In the genomic region with DNA sequence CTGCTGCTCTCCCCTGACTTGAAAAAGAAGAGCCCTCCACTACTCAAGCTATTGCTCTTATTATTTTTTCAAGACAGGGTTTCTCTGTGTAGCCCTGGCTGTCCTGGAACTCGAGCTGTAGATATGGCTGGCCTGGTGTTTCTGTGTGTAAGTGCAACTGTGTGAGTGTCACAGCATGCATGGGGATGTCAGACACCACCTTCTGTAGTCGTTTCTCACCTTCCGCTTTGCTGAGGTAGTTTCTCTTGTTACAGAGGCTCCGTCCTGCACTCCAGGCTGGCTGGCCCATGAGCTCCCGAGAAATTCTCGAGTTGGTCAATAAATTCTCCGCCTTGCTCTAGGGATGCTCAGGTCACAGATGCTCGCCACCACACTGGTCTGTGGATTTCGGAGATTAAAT, we compare ENCODE assay signal across 18 mouse cellular contexts. TPM values are rescaled to one million over a fixed set of nuclear protein-coding genes. Genes with fewer than 3 reads are reported as not detected.
DNase-seq lines count a peak whose midpoint lies in the region; ATAC-seq lines count a peak whose summit lies in the region.
"Had no signal": no experiment of that assay in that cellular context is flagged by ENCODE, and none has a peak within 500 bp of the region (broad histone marks: within the 10 kb centered on the region; RNA-seq: fewer than 3 reads in every experiment).

No protein-coding gene starts in this region.

- no peak overlapping the region for H3K4me2 ChIP-seq in hindbrain, embryonic 13.5 days
- H3K4me2 ChIP-seq in kidney, embryonic 15.5 days: no peak overlapping the region
- H3K4me2 ChIP-seq in midbrain, embryonic 16.5 days (ENCODE audit: low read length): no peak overlapping the region
- H3K4me2 ChIP-seq: forebrain, embryonic 13.5 days; heart, embryonic 13.5 days had no signal

- H3K9me3 ChIP-seq in hindbrain, embryonic 13.5 days: no peaks in the 10 kb centered on the region
- no peaks in the 10 kb centered on the region for H3K9me3 ChIP-seq in hindbrain, embryonic 10.5 days
- H3K9me3 ChIP-seq in kidney, embryonic 15.5 days (replicated peaks): no peaks in the 10 kb centered on the region
- no peaks in the 10 kb centered on the region for H3K9me3 ChIP-seq in midbrain, embryonic 16.5 days (replicated peaks; ENCODE audit: control insufficient read depth, low read length, poor library complexity, severe bottlenecking)
- H3K9me3 ChIP-seq in midbrain, embryonic 10.5 days (replicated peaks): no peaks in the 10 kb centered on the region
- H3K9me3 ChIP-seq: embryonic facial prominence, embryonic 10.5 days; forebrain, embryonic 13.5 days; heart, embryonic 13.5 days had no signal

- no peak for DNase-seq in hindbrain, embryonic 10.5 days (ENCODE audit: low spot score)
- DNase-seq in kidney, postnatal 25 days: no peak
- no peak for DNase-seq in midbrain, embryonic 10.5 days (ENCODE audit: low spot score)
- no peak for DNase-seq in spleen, postnatal 4 days (ENCODE audit: low spot score in 2 of 2)
- DNase-seq: adrenal gland, postnatal 14 days; cerebellum, postnatal 10 days; forebrain, postnatal 0 days; gastrocnemius, postnatal 14 days; heart, postnatal 36 days had no signal

- no peak for ATAC-seq in hindbrain, embryonic 13.5 days (ENCODE audit: low FRiP score)
- peak; percentile 24; the same call in 1 of the 2 replicates for ATAC-seq in kidney, embryonic 15.5 days (replicated peaks; ENCODE audit: low FRiP score)
- ATAC-seq in midbrain, embryonic 16.5 days: no peak
- ATAC-seq: activated CD4-positive, CD25-positive, alpha-beta regulatory T cell, adult 4 months; forebrain, embryonic 13.5 days; forebrain, postnatal 0 days; Patski had no signal

- H3K4me1 ChIP-seq in hindbrain, embryonic 13.5 days (replicated peaks): peaks cover 15% of the 10 kb centered on the region
- peaks cover 3% of the 10 kb centered on the region; the same call in 1 of the 2 replicates for H3K4me1 ChIP-seq in hindbrain, embryonic 10.5 days (replicated peaks)
- H3K4me1 ChIP-seq in kidney, embryonic 15.5 days: peaks cover 10% of the 10 kb centered on the region
- no peaks in the 10 kb centered on the region; the same call in 1 of the 2 replicates for H3K4me1 ChIP-seq in midbrain, embryonic 16.5 days (ENCODE audit: control insufficient read depth, insufficient read depth, low read length)
- 0 out of 2 replicates have a peak, but pooled peaks cover 10% of the 10 kb centered on the region for H3K4me1 ChIP-seq in midbrain, embryonic 10.5 days

- no peaks in the 10 kb centered on the region for H3K27me3 ChIP-seq in hindbrain, embryonic 13.5 days
- no peaks in the 10 kb centered on the region for H3K27me3 ChIP-seq in hindbrain, embryonic 10.5 days (ENCODE audit: insufficient read depth, poor library complexity, severe bottlenecking)
- no peaks in the 10 kb centered on the region for H3K27me3 ChIP-seq in kidney, embryonic 15.5 days
- H3K27me3 ChIP-seq in midbrain, embryonic 16.5 days (ENCODE audit: control insufficient read depth, insufficient read depth, low read depth, low read length): no peaks in the 10 kb centered on the region
- H3K27me3 ChIP-seq in midbrain, embryonic 10.5 days (ENCODE audit: low read depth, poor library complexity, severe bottlenecking): no peaks in the 10 kb centered on the region
- H3K27me3 ChIP-seq: CH12.LX; forebrain, embryonic 13.5 days; heart, embryonic 13.5 days; Patski had no signal

- H3K9ac ChIP-seq in hindbrain, embryonic 13.5 days: no peak overlapping the region
- H3K9ac ChIP-seq in kidney, embryonic 15.5 days: no peak overlapping the region
- H3K9ac ChIP-seq in midbrain, embryonic 16.5 days (ENCODE audit: low read depth, low read length): no peak overlapping the region
- H3K9ac ChIP-seq: forebrain, embryonic 13.5 days; forebrain, postnatal 0 days; heart, embryonic 13.5 days had no signal

- H3K36me3 ChIP-seq in hindbrain, embryonic 13.5 days: no peaks in the 10 kb centered on the region
- no peaks in the 10 kb centered on the region for H3K36me3 ChIP-seq in hindbrain, embryonic 10.5 days
- no peaks in the 10 kb centered on the region for H3K36me3 ChIP-seq in kidney, embryonic 15.5 days
- H3K36me3 ChIP-seq in midbrain, embryonic 16.5 days (ENCODE audit: control insufficient read depth, insufficient read depth, low read length): no peaks in the 10 kb centered on the region
- H3K36me3 ChIP-seq in midbrain, embryonic 10.5 days: no peaks in the 10 kb centered on the region
- H3K36me3 ChIP-seq: embryonic facial prominence, embryonic 10.5 days; heart, embryonic 13.5 days had no signal

- no peak overlapping the region for H3K4me3 ChIP-seq in hindbrain, embryonic 13.5 days
- no peak overlapping the region for H3K4me3 ChIP-seq in hindbrain, embryonic 10.5 days
- no peak overlapping the region for H3K4me3 ChIP-seq in kidney, embryonic 15.5 days (replicated peaks)
- H3K4me3 ChIP-seq in midbrain, embryonic 16.5 days (ENCODE audit: low read depth, low read length): no peak overlapping the region
- no peak overlapping the region for H3K4me3 ChIP-seq in midbrain, embryonic 10.5 days
- H3K4me3 ChIP-seq: embryonic facial prominence, embryonic 10.5 days; forebrain, embryonic 13.5 days; heart, embryonic 13.5 days had no signal

- WGBS in hindbrain, embryonic 13.5 days: 72% methylated on average over 9 of the region's 9 CpGs
- 78% methylated on average over 9 of the region's 9 CpGs for WGBS in hindbrain, embryonic 10.5 days
- WGBS in kidney, embryonic 15.5 days: 37% methylated on average over 9 of the region's 9 CpGs
- 79% methylated on average over 9 of the region's 9 CpGs for WGBS in midbrain, embryonic 16.5 days
- WGBS in midbrain, embryonic 10.5 days: 86% methylated on average over 9 of the region's 9 CpGs

- H3K27ac ChIP-seq in hindbrain, embryonic 13.5 days: peak overlapping the region; percentile 62
- H3K27ac ChIP-seq in hindbrain, embryonic 10.5 days: no peak overlapping the region
- no peak overlapping the region for H3K27ac ChIP-seq in kidney, embryonic 15.5 days
- peak overlapping the region; percentile 3; the same call in 1 of the 2 replicates for H3K27ac ChIP-seq in midbrain, embryonic 16.5 days (ENCODE audit: low read length)
- no peak overlapping the region for H3K27ac ChIP-seq in midbrain, embryonic 10.5 days (replicated peaks)
- H3K27ac ChIP-seq: embryonic facial prominence, embryonic 10.5 days; forebrain, embryonic 13.5 days; heart, embryonic 13.5 days had no signal

RNA-seq across cellular contexts. Expression of gene Paqr8, which starts 8.0 kb away (rescaled TPM):
- 22.5 and 26.2 TPM in 2 replicates for polyA plus RNA-seq in hindbrain, embryonic 13.5 days (2015; fragmentation: Nextera tagmentation; extraction: Ambion mirVana)
- polyA plus RNA-seq in hindbrain, embryonic 10.5 days (2016; fragmentation: Nextera tagmentation; extraction: Ambion mirVana): 6.5 and 8.4 TPM in 2 replicates
- 3.9 and 4.3 TPM in 2 replicates for polyA plus RNA-seq in kidney, embryonic 15.5 days (2015; fragmentation: Nextera tagmentation; extraction: Ambion mirVana)
- polyA plus RNA-seq in midbrain, embryonic 16.5 days (2015; fragmentation: Nextera tagmentation; extraction: Ambion mirVana): 33.7 and 34.1 TPM in 2 replicates
- polyA plus RNA-seq in midbrain, embryonic 10.5 days (2016; fragmentation: Nextera tagmentation; extraction: Ambion mirVana): 5.3 and 6.4 TPM in 2 replicates

RNA-seq across cellular contexts. Expression of gene Efhc1, which starts 53.0 kb away (rescaled TPM):
- polyA plus RNA-seq in hindbrain, embryonic 13.5 days (2015; fragmentation: Nextera tagmentation; extraction: Ambion mirVana): 2.6 and 3.5 TPM in 2 replicates
- polyA plus RNA-seq in hindbrain, embryonic 10.5 days (2016; fragmentation: Nextera tagmentation; extraction: Ambion mirVana): 2.1 and 2.3 TPM in 2 replicates
- polyA plus RNA-seq in kidney, embryonic 15.5 days (2015; fragmentation: Nextera tagmentation; extraction: Ambion mirVana): 2.4 and 3.2 TPM in 2 replicates
- polyA plus RNA-seq in midbrain, embryonic 16.5 days (2015; fragmentation: Nextera tagmentation; extraction: Ambion mirVana): 2.0 and 2.5 TPM in 2 replicates
- polyA plus RNA-seq in midbrain, embryonic 10.5 days (2016; fragmentation: Nextera tagmentation; extraction: Ambion mirVana): 1.9 and 2.0 TPM in 2 replicates

Comparison
In these comparisons a context has a peak if more than half of its experiments do, and no peak if none do; other contexts are left out.
1. H3K27ac ChIP-seq: peak in hindbrain, embryonic 13.5 days (single experiment) and midbrain, embryonic 16.5 days (single experiment); none in hindbrain, embryonic 10.5 days (single experiment), kidney, embryonic 15.5 days (single experiment) and midbrain, embryonic 10.5 days (single experiment).